Mouse (Mus musculus): ENCODE measurements around the gene Synj2. TPM values are rescaled to one million over a fixed set of nuclear protein-coding genes. Genes with fewer than 3 reads are reported as not detected.

Synj2 gene
- total RNA-seq, 2 experiments from 2014 or later = 0.85 to 1.3 TPM

DNA sequence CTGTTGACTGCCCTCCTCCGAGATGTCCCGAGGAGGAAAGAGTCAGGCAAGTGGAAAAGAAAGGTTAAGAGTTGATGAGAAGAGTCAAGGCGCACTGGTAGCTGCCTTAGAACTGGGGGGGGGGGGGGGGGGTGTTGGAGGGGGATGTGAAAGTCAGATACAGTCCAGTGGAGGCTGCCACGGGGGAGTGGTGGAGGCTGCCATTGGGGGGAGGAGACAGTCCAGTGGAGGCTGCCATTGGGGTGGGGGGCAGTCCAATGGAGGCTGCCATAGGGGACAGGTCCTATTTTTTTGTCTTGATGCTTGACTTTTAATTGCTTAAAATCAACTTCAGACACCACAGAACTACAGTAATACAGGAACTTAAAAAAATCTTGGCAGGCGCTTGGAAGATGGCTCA lies 8.9 kb upstream of the Synj2 start:
- no peak for ATAC-seq (replicated peaks; ENCODE audit: low FRiP score, poor library complexity, severe bottlenecking)

DNA sequence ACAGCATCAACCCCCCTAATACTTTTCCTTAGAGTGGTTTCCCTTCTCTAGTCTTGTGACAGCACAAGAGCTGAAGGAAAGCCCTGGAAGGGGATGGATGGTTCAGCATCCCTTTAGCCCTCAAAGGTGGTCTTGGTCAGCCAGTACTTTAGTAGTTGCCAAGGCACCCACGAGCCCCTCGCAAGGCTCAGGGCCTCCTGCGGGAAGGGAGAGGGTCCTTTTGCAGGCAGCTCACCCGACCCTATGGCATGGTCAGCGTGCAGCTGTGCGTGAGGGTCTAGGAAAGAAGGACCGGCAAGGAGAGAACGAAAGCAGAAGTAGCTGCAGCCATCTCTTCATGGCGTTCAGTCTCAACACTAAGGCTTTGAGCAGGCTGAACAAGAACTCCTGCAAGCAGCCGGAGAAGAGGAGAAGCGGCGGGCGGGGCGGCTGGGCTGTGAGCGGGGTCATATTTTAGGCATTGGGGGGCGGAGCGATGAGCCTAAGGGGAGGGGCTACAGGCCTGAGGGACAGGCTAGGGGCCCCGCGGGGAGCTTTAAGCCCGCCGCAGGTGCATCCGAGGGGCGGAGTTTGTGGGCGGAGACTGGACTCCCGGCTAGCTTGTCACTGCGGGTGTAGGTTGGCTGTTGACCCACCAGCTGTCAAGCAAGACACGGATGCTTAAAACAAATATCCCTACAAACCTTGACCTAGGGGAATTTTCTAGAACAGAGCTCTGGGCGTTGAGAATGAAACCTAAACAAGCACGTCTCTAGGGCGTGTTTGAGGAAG lies 6.3 kb upstream of the Synj2 start:
- ATAC-seq (replicated peaks; ENCODE audit: low FRiP score, poor library complexity, severe bottlenecking) = peak; percentile 79

- no peak for ATAC-seq (replicated peaks; ENCODE audit: low FRiP score, poor library complexity, severe bottlenecking)
These were observed 5.4 kb upstream of the Synj2 start for GRCm38 (mm10) chr17:5935680-5936079.

DNA sequence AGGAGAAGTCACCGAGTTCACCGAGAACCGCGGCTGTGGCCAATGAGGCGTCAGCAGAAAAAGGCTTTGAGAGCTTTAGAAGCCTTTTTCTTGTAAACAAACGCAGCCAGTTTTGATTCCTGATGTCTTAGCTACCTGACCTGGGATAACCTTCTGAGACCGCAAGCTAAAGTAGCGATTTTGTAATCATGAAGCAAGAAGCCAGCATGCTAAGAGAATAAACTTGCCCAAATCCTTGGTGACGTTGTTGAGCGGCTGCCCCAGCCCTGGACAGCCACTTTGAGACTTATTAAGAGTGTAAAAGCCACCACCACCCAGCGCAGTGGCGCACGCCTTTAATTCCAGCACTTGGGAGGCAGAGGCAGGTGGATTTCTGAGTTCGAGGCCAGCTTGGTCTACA lies 4.8 kb upstream of the Synj2 start:
- ATAC-seq (replicated peaks; ENCODE audit: low FRiP score, poor library complexity, severe bottlenecking) = no peak

GRCm38 (mm10) chr17:5937441-5937840 lies 3.6 kb upstream of the Synj2 start:
- no peak for ATAC-seq (replicated peaks; ENCODE audit: low FRiP score, poor library complexity, severe bottlenecking)

DNA sequence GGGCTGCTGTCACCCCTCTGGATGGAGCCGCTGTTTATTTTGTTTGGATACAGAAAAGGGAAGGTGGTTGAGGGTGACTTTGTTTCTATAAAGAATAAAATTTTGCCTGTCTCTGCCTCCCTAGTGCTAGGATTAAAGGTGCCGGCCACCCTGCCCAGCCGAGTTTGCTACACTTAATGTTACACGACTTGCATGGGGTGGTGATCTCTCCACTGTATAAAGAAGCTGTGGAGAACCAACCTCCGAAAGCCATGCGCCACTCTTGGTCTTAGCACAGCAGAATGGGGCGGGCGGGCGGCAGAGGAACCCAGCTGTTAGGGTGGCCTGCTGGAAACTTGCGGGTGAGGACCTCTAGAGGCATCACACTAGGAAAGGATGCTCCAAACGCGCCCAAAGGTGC lies 1.2 kb upstream of the Synj2 start:
- ATAC-seq (replicated peaks; ENCODE audit: low FRiP score, poor library complexity, severe bottlenecking) = no peak

DNA sequence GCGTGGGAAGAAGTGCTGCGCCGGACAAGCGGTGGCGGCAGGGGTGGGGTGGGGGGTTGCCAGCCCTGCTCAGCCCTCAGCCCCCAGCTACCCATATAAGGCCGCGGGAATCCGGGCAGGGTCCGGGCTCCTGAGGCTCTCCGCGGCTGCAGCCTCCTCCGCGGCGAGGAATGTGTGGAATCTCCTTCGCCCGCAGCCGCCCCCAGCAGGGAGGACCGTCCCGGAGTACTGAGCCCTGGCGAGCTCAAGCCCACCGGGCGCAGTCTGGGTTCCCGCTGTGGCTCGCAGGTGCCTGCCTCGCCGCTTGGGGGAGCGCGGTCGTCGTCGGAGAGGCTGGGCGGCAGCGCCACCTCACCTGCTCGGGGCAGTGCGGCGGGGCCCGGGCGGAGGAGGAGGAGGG lies 288 bp upstream of the Synj2 start:
- ATAC-seq (replicated peaks; ENCODE audit: low FRiP score, poor library complexity, severe bottlenecking) = 0 out of 2 replicates have a peak, but pooled peaks have one; percentile 47

GRCm38 (mm10) chr17:5942156-5942555 lies 1.1 kb downstream of the Synj2 start:
- ATAC-seq (replicated peaks; ENCODE audit: low FRiP score, poor library complexity, severe bottlenecking) = no peak

DNA sequence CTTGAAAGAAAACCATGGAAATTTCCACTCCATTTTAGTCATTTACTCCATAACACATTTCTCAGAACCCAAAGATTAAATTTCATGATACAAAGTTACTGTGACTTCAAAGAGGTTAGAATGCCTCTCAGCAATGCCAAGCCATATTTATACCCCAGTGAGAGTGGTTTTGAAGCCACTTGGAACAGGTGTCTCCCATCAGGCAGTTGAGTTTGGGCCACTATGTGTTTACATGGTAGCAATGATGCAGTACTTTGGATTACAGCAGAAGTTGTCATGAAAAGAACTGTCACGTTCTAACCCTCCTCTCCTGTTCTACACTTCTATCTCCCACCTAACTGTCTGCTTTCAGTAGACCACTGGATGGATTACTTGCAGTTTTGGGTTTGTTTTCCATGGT lies 2.0 kb downstream of the Synj2 start:
- no peak for ATAC-seq (replicated peaks; ENCODE audit: low FRiP score, poor library complexity, severe bottlenecking)

GRCm38 (mm10) chr17:5947039-5947438 lies 6.0 kb downstream of the Synj2 start:
- ATAC-seq (replicated peaks; ENCODE audit: low FRiP score, poor library complexity, severe bottlenecking) = no peak

DNA sequence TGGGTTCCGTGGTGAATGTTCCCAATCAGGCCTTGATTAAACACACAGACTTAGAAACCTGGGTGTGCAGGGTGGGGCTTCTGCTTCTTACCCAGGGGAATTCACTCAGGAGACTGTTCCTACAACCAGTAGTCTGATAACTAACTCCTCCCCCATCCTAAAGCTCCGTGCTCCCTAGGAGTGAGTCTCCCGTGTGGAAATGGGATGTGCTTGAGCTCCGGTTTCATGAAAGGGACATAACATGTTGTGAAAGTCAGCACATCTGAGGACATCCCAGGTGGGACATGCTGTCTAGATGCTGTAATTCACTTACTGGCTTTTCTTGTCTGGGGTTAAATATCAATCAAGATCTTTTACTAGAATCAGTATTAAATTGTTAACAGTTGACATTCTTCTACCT lies 11.4 kb downstream of the Synj2 start:
- no peak for ATAC-seq (replicated peaks; ENCODE audit: low FRiP score, poor library complexity, severe bottlenecking)

DNA sequence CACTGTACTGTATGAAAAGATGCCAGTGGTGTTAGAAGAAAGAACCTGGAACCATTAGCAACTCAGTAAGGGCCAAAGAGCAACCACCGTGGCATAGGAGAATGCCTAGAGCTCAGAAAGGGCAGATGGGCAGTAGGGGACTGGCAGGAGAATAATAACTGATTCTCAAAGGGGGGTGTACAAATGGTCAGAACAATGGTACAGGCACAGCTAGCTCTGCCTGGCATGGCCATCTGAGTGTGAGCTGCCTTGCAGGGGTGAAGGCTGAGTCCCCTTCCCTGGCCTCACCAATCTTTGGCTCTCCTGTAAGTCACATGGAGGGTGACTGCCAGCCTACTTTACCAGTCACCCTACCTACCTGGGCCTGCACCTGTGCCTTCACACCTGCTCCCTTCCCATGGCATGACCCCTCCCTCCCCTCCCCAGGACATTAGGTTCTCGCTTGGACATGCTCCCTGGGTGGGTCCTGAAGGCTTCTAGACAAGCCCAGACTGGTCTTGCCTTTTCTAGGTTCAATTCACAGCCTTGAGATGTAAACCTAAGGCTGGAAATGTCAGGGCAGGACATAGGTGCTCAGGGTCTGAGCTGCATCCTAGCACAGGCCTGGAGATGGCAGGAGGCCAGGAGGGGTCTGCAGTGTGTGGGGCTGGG lies 15.4 kb downstream of the Synj2 start:
- no peak for ATAC-seq (replicated peaks; ENCODE audit: low FRiP score, poor library complexity, severe bottlenecking)

GRCm38 (mm10) chr17:5957097-5957496 lies 16.0 kb downstream of the Synj2 start:
- ATAC-seq (replicated peaks; ENCODE audit: low FRiP score, poor library complexity, severe bottlenecking) = no peak

DNA sequence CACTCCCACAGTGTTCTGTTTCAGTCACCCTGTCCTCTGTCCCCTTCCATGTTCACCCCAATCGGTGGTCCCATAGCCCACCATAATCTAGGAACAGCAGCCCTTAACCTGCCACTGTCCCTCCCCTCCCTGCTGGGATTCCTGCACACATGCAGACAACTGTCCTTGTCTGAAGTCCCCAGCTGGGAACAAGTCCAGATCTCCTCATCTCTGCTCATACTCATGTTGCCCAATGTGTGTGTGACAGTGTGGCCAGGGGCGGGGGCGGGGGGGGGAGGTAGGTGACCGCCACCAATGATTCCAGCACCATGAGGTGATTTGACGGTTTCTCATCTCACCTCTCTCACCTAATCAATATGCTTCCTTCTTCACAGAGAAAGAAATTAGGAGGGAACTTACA lies 17.1 kb downstream of the Synj2 start:
- ATAC-seq (replicated peaks; ENCODE audit: low FRiP score, poor library complexity, severe bottlenecking) = no peak

DNA sequence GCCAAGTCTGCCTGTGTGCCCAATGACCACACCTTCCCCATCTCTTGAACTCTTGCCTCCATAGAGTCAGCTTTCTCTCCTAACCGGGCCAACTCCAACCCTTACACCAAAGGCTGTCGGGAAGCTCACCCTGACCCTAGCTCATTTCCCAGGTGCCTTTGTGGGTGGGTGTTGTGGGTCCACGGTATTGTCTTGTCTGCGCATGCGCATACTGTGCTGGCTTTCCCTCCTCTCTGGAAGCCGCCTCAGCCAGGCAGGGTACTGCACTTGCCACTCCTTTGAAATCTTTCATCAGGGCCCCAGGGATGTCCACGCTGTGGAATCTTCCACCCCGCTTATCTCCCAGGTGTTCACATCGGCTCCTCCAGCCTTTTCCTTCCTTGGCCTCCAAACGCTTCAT lies 17.6 kb downstream of the Synj2 start:
- ATAC-seq (replicated peaks; ENCODE audit: low FRiP score, poor library complexity, severe bottlenecking) = no peak

- no peak for ATAC-seq (replicated peaks; ENCODE audit: low FRiP score, poor library complexity, severe bottlenecking)
These were observed 18.0 kb downstream of the Synj2 start for GRCm38 (mm10) chr17:5959096-5959495.

- no peak for ATAC-seq (replicated peaks; ENCODE audit: low FRiP score, poor library complexity, severe bottlenecking)
These were observed 18.7 kb downstream of the Synj2 start for GRCm38 (mm10) chr17:5959802-5960201.

DNA sequence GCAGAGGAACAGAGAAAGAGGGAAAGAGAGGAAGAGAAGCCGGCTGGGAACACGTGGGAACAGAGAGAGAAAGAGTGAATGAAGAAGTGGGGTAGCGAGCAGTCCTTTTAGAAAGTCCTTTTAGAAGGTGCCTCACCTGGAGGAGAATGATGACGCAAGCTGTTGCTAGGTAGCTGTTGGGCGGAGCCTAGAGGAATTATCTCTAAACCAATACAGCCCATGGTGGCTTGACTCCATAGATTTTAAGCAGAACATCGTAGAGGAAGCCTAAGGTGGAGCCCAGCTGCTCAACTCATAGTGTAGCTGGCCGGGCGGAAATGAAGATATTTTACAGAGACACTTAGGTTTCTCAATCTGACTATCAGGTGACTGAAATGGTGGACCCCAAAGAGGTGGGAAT lies 22.7 kb downstream of the Synj2 start:
- no peak for ATAC-seq (replicated peaks; ENCODE audit: low FRiP score, poor library complexity, severe bottlenecking)

GRCm38 (mm10) chr17:5965084-5965781 lies 24.2 kb downstream of the Synj2 start:
- ATAC-seq (replicated peaks; ENCODE audit: low FRiP score, poor library complexity, severe bottlenecking) = no peak

DNA sequence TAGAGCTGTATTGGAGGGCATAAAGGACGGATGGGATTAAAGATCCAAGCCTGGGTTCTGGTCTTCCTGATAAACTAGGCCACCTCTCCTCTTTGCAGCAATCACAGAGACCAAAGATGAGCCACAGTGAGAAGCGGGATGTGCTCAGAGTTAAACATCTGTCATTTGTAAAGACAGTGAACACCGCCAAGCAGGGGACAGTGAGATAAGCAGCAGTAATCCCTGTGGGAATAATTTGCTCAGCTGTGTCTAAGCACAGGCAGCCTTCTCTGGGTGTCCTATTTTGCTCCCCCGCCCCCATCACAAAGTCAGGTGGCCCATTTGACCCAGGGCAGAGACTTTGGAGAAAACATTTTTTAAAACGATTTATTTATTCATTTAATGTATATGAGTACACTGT lies 25.6 kb downstream of the Synj2 start:
- ATAC-seq (replicated peaks; ENCODE audit: low FRiP score, poor library complexity, severe bottlenecking) = no peak

DNA sequence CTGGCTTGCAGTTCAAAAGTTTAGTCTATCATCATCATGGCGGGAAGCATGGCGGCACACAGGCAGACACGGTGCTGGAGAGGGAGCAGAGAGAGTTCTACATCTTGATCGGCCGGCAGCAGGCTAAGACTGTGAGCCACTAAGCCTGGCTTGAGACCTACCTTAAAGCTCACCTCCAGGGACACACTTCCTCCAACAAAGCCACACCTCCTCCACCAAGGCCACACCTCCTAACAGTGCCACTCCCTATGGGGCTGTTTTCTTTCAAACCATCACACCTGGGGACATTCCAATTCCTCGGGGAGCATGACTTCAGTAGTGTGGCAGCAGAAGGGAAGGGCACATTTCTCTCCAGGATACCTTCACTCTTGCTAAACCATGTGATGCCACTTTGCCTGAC lies 27.5 kb downstream of the Synj2 start:
- no peak for ATAC-seq (replicated peaks; ENCODE audit: low FRiP score, poor library complexity, severe bottlenecking)

Measured in erythroblast, adult 5-6 weeks (primary cell).